Mouse (Mus musculus): ENCODE data around the gene Mpig6b. TPM values are rescaled to one million over a fixed set of nuclear protein-coding genes. Genes with fewer than 3 reads are reported as not detected.
A peak's percentile ranks its signal among the peaks of the same experiment; 100 is the strongest.

Gene Mpig6b
- polyA plus RNA-seq, 1 experiment, result not detected

DNA sequence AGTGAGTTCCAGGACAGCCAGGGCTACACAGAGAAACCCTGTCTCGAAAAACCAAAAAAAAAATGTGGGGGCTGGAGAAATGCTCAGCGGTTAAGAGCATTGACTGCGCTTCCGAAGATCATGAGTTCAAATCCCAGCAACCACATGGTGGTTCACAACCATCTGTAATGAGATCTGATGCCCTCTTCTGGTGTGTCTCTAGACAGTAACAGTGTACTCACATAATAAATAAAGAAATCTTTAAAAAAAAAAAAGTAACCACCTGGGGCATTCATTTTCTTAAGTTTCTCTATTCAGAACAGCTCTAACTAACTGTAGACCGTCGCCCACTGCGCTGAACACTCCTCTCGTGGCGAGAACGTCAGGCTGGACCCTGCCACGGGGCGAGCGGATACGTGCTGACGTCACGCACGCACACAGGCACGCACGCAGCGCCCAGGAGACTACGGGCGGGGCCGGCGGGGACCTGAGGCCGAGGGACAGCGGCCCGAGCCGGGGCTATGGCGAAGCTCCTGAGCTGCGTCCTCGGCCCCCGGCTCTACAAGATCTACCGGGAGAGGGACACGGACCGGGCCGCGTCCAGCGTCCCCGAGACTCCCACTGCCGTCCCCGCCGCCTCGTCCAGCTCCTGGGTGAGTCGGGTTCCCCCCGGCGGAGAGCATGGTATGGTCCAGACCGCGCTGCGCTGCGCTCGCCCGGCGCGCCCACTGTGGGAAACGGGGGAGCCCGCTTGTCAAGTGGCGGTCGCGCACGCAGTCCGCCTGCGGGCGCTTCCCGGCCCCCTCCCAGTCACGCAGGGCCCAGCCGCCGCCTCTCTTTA lies 23.1 kb upstream of the Mpig6b start, which contains the start of gene Abhd16a:
Abhd16a (plus strand) TSS at position 439 of the 820 bp plus-strand sequence.
- no peak for TF ChIP-seq CTCF (IDR thresholded peaks at IDR 0.05; ENCODE audit: low read depth, low read length)
- TF ChIP-seq POLR2A (IDR thresholded peaks at IDR 0.05; ENCODE audit: borderline replicate concordance, low read depth, low read length), result no peak
- H3K4me1 ChIP-seq (ENCODE audit: control insufficient read depth, insufficient read depth, low read length), result no peaks in the 10 kb centered on the region
- H3K4me3 ChIP-seq (ENCODE audit: insufficient read depth, low read length), result peak within 1 kb of the TSS; percentile 94
- H3K27ac ChIP-seq (ENCODE audit: insufficient read depth, low read depth, low read length), result peak within 1 kb of the TSS; percentile 94

DNA sequence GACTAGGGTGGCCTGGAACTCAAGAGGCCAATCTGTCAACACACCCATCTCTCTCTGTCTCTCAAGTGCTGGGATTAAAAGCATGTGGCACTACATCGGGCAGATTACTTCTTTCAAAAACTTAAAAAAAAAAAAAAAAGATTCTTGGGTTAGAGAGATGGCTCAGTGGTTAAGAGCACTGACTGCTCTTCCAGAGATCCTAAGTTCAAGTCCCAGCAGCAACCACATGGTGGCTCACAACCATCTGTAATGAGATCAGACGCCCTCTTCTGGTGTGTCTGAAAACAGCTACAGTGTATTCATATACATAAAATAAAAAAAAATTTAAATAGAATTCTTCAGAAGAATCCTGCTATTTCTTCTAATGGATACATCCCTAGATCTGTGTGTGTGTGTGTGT lies 22.2 kb upstream of the Mpig6b start:
- Histone ChIP-seq H3K4me1 (ENCODE audit: control insufficient read depth, insufficient read depth, low read length) (no peaks in the 10 kb centered on the region), H3K27ac (ENCODE audit: insufficient read depth, low read depth, low read length) (no peak overlapping the region), H3K4me3 (ENCODE audit: insufficient read depth, low read length) (no peak overlapping the region)
- no peak for TF ChIP-seq POLR2A (IDR thresholded peaks at IDR 0.05; ENCODE audit: borderline replicate concordance, low read depth, low read length)
- no peak for TF ChIP-seq CTCF (IDR thresholded peaks at IDR 0.05; ENCODE audit: low read depth, low read length)

DNA sequence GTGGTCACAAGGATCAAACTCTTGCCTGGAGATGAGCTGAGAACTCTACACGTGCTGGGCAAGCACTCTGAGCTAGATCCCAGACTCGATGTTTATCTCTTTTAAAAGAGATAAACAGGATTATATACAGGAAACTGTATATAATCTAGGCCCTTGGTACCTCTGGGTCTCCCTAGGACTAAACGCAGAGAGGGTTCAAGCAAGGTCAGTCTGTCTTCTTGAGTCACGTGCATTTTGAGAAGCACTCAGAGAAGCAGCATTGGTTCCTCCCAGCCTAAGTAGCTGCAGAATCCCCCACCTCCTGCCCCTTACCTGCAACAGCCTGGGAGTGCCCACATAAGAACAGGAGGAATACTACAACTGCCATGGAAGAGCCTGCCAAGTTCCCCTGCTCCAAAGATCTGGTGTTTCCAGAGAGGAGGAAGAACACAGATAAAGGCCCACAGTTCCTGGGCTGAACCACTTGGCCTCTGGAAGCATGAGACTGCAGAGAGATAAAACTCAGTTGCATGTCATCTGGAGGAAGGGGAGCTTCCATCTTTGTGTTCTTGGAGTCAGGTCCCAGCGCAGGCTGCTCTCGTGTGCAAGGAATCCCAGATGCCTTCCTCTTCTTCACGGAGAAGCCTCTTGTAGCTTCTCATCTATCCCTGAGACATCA lies 19.4 kb upstream of the Mpig6b start, which contains the start of gene Ly6g6f:
Ly6g6f (minus strand) TSS at position 403 of the 658 bp plus-strand sequence.
- Histone ChIP-seq H3K27ac (ENCODE audit: insufficient read depth, low read depth, low read length) (no peak within 1 kb of the TSS), H3K4me3 (ENCODE audit: insufficient read depth, low read length) (no peak within 1 kb of the TSS), H3K4me1 (ENCODE audit: control insufficient read depth, insufficient read depth, low read length) (peaks cover 7% of the 10 kb centered on the region)
- TF ChIP-seq POLR2A (IDR thresholded peaks at IDR 0.05; ENCODE audit: borderline replicate concordance, low read depth, low read length) (no peak), CTCF (IDR thresholded peaks at IDR 0.05; ENCODE audit: low read depth, low read length) (no peak)

DNA sequence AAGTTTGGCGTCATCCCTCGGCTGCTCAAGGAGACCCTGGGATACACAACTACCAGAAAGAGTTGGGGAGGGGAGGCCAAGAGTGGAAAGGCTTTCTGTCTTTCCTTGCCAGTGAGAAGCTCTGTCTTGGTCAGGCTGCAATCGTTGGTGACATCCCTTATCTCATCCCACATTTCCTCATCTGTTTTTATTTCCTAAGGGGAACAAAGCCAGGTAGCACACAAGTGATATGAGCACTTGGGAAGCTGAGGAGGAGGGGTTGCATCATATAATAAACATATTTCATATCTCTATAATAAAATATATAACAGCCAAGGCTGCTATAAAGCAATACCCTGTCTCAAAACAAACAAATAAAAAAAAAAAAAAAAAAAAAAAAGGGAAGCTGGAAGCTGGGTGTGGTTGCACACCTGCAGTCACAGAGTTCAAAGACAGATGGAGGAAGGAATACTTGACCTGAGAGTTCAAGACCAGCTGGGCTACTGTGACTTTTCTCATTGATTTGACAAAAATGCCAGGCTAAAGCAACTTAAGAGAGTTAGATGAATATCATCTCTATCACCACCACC lies 18.0 kb upstream of the Mpig6b start:
- Histone ChIP-seq H3K4me1 (ENCODE audit: control insufficient read depth, insufficient read depth, low read length) (peaks cover 15% of the 10 kb centered on the region), H3K27ac (ENCODE audit: insufficient read depth, low read depth, low read length) (no peak overlapping the region), H3K4me3 (ENCODE audit: insufficient read depth, low read length) (no peak overlapping the region)
- TF ChIP-seq POLR2A (IDR thresholded peaks at IDR 0.05; ENCODE audit: borderline replicate concordance, low read depth, low read length) (no peak), CTCF (IDR thresholded peaks at IDR 0.05; ENCODE audit: low read depth, low read length) (no peak)

DNA sequence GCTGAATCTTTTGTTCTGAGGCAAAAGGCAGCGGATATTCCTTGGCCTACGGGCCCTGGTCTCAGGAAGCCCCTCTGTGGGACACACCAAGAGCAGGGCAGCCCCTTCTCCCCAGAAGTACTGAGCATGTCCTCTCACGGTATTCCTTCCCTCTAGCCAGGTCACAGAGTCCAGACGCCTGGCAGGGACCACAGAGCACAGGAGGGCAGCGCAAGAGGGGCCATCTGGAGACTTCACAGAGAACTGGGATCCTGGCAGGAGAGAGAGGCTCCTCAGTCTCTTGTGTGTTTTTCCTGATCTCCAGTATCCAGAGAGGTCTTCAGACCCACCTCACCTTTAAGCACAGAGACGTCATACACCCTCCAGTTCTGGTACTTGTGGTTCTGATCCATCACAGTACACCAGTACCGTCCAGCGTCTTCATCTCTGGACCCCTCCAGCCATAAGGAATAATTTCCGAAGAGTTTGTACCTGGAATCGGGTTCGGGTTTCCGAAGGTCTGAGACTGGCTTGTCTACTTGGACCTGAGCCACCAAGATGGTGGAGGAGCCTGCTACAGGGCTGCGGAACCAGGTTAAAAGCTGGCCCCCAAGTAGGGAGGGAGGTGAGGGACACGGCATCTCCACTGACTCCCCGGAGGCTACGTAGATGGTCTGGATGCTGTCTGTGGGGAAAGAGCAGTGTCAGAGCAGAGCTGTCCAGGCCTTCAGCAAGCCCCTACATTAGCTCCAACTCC lies 17.0 kb upstream of the Mpig6b start:
- Histone ChIP-seq H3K4me1 (ENCODE audit: control insufficient read depth, insufficient read depth, low read length) (peaks cover 18% of the 10 kb centered on the region), H3K4me3 (ENCODE audit: insufficient read depth, low read length) (no peak overlapping the region), H3K27ac (ENCODE audit: insufficient read depth, low read depth, low read length) (no peak overlapping the region)
- no peak for TF ChIP-seq POLR2A (IDR thresholded peaks at IDR 0.05; ENCODE audit: borderline replicate concordance, low read depth, low read length)

DNA sequence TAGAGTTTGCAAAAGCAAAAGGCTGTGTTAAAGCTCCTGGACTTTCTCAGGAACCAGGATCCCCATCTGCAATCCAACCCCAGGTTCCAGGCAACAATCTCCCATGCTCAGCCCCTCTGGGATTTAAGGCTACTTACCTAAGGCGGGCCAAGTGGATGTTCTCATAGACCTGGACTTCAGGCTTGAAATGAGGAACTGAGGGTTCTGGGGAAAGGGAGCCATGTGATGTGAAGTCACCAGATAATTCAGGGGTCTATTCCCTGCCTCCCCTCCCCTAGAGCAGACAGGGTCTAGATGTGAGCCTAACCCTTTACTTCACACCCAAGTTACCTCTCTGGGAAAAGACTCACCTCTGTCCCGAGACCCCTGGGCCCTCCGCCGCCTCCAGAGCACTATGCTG lies 14.7 kb upstream of the Mpig6b start:
- no peak overlapping the region for H3K27ac ChIP-seq (ENCODE audit: insufficient read depth, low read depth, low read length)
- no peak overlapping the region for H3K4me3 ChIP-seq (ENCODE audit: insufficient read depth, low read length)
- H3K4me1 ChIP-seq (ENCODE audit: control insufficient read depth, insufficient read depth, low read length), result peaks cover 24% of the 10 kb centered on the region
- TF ChIP-seq POLR2A (IDR thresholded peaks at IDR 0.05; ENCODE audit: borderline replicate concordance, low read depth, low read length), result no peak
- TF ChIP-seq CTCF (IDR thresholded peaks at IDR 0.05; ENCODE audit: low read depth, low read length), result no peak

DNA sequence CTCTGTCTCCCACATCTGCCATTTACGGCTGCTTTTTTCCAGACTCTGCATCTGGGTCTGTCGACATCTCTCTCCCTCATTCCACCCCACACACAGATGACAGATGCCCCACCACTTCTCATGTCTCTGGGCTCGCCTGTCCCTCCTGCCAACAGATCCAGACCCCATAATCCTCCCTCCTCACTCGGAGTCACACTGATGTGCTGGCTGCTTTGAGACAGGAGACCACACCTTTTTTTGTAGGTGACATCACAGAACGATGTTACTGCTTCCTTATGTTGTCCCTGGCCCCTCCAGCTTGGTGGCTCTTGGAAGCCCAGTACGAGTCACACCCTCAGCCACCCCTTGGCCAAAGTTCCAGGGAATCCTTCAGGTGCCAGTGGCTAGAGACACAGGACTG lies 14.3 kb upstream of the Mpig6b start:
- H3K27ac ChIP-seq (ENCODE audit: insufficient read depth, low read depth, low read length), result no peak overlapping the region
- TF ChIP-seq CTCF (IDR thresholded peaks at IDR 0.05; ENCODE audit: low read depth, low read length), result no peak
- no peak for TF ChIP-seq POLR2A (IDR thresholded peaks at IDR 0.05; ENCODE audit: borderline replicate concordance, low read depth, low read length)
- H3K4me3 ChIP-seq (ENCODE audit: insufficient read depth, low read length), result no peak overlapping the region
- peaks cover 24% of the 10 kb centered on the region for H3K4me1 ChIP-seq (ENCODE audit: control insufficient read depth, insufficient read depth, low read length)

DNA sequence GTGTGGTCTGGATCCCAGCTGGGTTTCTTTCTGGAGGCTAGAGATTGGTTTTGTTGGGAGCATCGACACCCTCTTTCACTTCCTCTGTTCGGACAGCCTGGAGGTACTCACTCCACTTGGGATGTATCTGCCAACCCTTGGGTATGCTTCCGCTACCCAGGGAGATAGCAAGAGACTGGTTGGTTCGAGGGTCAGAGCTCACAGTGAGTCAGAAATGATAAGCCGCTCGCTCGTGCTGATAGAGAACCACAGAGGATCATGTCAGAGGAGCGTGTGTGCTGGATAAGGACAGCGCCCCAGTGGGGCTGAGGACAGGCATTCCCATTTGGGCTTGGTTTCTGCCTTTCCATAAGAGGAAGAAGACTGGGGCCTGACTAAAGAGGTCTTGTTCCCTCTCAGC lies 13.8 kb upstream of the Mpig6b start:
- Histone ChIP-seq H3K4me3 (ENCODE audit: insufficient read depth, low read length) (no peak overlapping the region), H3K27ac (ENCODE audit: insufficient read depth, low read depth, low read length) (no peak overlapping the region), H3K4me1 (ENCODE audit: control insufficient read depth, insufficient read depth, low read length) (peaks cover 24% of the 10 kb centered on the region)
- no peak for TF ChIP-seq CTCF (IDR thresholded peaks at IDR 0.05; ENCODE audit: low read depth, low read length)
- TF ChIP-seq POLR2A (IDR thresholded peaks at IDR 0.05; ENCODE audit: borderline replicate concordance, low read depth, low read length), result no peak

DNA sequence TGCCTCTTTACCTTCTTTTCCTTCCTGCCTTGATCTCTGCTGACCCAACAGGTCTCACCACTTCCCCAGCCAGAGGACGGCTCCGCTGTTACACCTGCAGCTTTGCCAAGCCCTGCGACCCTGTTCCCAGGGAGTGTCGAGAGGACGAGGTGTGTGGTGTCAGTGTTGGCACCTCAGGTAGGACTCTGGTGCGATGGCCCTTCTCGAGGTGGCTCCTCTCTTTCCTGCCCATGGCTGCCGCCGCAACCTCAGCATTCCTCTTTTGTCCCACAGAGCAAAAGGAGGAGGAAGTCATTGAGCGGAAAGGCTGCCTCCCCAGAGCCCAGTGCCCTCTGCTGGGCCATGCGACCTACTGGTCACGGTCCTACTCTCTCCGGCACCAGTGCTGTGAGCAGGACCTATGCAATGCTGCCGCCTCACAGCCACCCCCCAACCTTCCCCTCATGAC lies 11.8 kb upstream of the Mpig6b start, which contains the start of gene Ly6g6d:
Ly6g6d (minus strand) TSS at position 280 of the 448 bp plus-strand sequence.
- Histone ChIP-seq H3K27ac (ENCODE audit: insufficient read depth, low read depth, low read length) (no peak within 1 kb of the TSS), H3K4me3 (ENCODE audit: insufficient read depth, low read length) (peak within 1 kb of the TSS; percentile 37), H3K4me1 (ENCODE audit: control insufficient read depth, insufficient read depth, low read length) (peaks cover 24% of the 10 kb centered on the region)
- TF ChIP-seq CTCF (IDR thresholded peaks at IDR 0.05; ENCODE audit: low read depth, low read length) (peak; percentile 32; the same call in 1 of the 2 replicates), POLR2A (IDR thresholded peaks at IDR 0.05; ENCODE audit: borderline replicate concordance, low read depth, low read length) (no peak)
